Mouse (Mus musculus): ENCODE data around the gene Galk2.

DNA sequence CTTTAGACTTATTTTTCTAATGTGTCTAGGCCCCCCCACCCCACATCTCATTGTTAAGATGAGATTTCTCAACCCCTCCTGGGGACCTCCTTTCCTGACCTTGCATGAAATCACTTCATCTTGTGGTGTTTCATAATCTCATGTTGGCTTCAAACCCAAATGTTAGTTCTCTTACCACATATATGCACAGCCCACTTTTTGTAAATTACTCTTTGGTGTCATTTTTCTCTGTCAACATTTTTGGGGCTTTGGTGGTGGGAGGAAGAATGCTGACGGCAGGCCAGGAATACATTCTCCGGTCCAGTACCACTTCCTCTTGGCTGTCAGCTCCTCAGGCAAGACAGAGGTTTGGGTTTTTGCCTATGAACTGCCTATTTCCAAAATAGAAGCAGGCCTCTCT, 71.0 kb downstream of the Galk2 start:
- no peak for TF ChIP-seq CTCF (IDR thresholded peaks at IDR 0.05; ENCODE audit: extremely low read depth, insufficient read depth, low read length)
- TF ChIP-seq POLR2A (IDR thresholded peaks at IDR 0.05; ENCODE audit: extremely low read depth, insufficient read depth, low read length): no peak

All from cortical plate, adult 2 months (tissue).